Mouse (Mus musculus): ENCODE measurements around the gene Cdc42ep1. TPM values are rescaled to one million over a fixed set of nuclear protein-coding genes. Genes with fewer than 3 reads are reported as not detected.

Cdc42ep1 gene
- 44.5 and 45.1 TPM in 2 replicates for total RNA-seq (2021)
- long read RNA-seq, experiment 1, transcript Cdc42ep1-201 (3 exons, 2,560 nt) = major isoform, 17 of 28 reads
- long read RNA-seq, experiment 1, partial matches to known transcripts = 10 of 28 reads
- long read RNA-seq, experiment 1, other reads (novel, unspliced or antisense) = 1 of 28 reads
- long read RNA-seq, experiment 2, transcript Cdc42ep1-201 (3 exons, 2,560 nt) = major isoform, 14 of 26 reads
- long read RNA-seq, experiment 2, partial matches to known transcripts = 12 of 26 reads
- long read RNA-seq, experiment 2, other reads (novel, unspliced or antisense) = 0 of 26 reads

DNA sequence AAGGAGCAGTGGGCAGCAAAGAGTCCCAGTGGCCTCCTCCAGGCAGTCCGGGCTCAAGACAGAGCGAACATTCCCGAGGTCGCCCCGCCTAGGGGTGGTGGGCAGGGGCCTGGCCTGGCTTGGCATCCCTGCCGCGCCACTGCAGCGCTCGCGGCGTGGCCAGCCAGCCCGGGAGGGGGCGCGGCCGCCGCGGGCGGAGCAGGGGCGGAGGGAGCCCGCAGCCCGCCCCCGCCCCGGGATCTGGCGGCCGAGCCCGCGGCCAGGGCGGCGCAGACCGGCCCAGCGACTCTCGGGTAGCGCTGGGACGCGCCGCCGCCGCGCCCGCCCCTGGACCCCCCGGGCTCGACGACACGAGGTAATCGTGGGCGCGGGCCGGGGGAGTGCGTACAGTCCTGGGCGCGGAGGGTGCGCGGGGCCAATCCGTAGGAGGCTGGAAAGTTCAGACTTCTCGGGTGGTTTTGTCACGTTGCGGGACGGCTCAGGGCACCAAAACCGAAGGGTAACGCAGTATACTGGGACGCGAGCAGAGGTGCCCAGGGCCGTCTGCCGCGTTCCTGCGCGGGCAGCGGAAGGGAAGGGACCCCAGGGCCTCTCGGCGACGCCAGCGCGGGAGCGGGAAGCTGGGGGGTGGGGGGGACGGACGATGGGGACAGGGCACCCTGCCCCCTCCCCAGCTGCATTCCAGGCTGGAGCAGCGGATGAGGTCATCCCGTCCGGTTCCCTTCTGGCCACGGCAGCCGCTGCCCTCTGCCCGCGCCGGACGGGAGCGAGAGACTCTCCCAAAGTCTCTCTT is at the start of gene Cdc42ep1:
Cdc42ep1 (plus strand) TSS at position 254 of the 793 bp plus-strand sequence.
- DNase-seq = peak; percentile 87

DNA sequence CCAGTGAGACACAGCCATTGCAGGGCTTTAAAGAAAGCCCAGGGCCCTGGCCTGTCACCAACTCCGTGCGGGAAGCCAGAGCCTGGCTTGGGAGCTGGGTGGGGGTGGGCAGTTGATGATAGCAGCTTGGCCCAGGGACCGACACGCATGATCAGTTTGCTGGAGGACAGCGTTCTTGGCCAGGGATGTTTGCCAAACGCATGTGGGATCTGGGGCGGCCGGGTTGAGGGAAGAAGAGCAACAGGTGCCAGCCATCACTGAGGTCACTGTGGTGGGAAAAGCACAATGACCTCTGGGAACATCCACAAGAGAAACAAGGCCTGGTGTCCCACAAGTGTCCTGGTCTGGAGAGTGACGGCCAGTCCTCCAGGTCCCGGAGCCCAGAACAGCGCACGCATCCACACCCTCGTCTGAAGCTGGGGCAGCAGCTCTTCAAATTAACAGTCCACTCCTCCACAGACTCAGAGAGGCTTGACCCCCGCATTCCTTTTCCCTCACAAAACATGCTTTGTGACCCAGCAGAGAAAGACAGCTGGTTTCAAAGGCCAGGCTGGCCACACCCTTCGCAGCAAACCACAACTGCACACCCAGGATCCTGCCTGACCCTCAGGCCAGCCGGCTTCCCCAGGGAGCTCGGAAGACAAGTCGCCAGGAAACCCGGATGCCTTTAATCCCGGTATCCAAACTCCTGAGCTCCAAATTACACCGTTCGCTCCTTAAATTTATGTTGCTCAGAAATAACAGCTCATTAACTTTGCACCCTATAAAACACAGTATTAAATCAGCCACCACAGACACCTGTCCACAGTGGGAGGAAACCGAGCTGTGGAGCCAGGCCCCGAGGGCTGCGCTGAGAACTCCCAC is 46.0 kb upstream of the Cdc42ep1 start:
- no peak for DNase-seq

DNA sequence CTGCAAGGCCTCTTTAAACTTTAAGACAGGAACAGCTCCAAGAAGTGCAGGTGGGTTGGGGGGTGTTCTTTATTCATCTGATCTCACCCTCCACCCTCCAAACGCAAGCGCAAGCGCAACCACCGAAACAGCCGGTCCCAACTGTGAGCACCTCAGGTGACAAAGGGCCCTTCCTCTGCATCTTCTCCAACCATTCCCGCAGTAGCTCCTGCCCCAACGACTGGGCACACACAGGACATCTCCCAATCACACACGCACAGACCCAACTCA is 45.4 kb upstream of the Cdc42ep1 start:
- no peak for DNase-seq

DNA sequence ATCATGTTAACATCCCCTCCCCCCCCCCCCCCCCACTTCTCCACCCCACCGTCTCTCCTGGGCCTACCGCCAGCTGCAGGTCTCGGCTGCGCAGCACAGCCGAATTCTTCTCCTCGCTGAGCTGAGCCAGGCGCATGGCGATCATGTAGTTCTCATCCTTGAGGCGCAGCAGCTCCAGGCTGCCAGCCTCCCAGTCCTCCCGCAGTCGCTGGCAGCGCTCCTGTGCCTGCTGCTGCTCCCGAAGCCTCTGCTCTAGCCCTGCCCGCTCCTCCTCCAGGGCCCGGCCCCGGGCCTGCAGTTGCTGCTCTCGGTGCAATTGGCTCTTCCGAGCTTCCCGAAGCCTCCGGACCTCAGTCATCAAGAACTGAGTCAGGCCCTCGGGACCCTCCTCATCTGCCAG is 43.4 kb upstream of the Cdc42ep1 start:
- DNase-seq = no peak

DNA sequence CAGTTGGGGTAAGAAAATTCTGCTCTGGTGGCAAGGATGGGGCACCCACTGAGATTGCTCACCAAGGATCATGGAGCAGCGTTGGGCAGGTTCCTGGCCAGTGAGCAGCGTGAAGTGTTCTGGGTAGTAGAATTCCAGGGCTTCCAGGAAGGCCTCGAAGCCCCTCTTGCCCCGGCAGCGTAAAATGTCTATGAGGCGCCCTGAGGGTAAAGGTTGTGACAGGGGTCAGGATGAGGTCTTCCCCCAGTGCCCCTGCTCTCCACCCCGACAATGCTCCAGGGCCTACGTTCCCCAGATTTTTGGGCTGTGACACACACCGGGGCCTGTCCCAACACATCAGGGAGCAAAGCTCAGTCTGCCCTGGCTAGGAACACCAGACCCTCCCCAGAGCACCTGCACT is 40.9 kb upstream of the Cdc42ep1 start:
- no peak for DNase-seq

DNA sequence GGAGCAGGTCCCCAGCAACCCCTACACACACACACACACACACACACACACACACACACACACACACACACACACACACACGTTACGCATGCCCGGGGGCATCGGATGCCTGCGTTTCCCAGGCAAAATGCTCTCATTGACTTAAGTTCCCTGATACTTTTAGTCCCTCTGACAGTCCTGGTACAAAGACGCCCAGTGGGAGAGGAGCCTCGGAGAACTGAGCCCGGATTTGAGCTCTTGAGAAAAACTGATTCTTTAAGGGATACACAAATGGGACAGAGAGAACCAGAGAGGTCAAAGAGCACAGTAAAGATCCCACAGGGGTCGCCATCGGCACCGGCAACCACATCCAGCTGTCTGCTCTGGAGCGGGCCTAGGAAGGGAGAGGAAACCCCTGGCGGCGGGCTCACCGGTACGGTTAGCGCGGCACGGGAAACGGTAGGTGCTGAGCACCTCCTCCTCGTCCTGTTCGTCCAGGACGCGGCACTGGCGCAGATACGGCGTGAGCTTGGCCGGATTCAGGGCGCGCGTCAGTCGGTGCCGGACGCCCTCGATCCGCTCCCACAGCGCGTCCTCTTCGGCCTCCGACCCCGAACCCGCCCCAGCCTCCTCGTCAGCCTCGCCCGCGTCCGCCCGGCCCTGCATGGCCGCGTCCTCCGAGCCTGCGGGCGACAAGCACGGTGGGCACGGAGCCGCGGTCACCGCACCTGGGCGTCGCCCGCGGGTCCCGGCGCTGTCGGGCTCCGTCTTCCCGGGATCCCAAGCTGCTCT is 40.3 kb upstream of the Cdc42ep1 start:
- DNase-seq = peak; percentile 59

DNA sequence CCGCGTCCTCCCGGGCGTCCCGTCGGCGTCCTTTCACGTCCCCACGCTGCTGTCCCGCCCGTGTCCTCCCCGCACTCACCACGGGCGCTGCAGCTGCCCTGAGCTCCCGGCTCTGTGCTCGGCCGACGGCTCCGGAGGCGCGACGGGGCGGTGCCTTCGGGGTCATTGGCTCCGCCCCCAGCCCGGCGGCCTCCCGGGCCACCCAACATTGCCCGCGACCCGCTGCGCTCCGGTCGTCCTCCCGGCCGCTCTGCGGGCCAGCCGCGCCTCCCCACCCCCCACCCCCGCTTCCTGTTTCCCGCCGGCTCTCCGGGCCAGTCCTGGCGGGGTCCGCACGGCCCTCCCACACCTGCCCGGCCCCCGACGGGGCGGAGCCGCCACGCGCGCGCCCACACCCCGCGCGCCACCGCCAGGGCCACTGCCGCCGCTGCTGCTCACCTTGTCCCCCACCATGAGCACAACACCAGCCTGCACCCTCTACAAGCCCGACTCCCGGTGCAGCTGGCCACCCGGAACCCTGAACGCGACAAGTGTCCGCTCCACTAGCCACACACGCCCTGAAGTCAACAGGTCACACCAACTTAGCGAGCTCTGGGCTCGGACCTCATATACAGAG is 39.5 kb upstream of the Cdc42ep1 start, which contains the start of gene Card10:
Card10 (minus strand) TSS at position 267 of the 616 bp plus-strand sequence.
- DNase-seq = peak; percentile 70

DNA sequence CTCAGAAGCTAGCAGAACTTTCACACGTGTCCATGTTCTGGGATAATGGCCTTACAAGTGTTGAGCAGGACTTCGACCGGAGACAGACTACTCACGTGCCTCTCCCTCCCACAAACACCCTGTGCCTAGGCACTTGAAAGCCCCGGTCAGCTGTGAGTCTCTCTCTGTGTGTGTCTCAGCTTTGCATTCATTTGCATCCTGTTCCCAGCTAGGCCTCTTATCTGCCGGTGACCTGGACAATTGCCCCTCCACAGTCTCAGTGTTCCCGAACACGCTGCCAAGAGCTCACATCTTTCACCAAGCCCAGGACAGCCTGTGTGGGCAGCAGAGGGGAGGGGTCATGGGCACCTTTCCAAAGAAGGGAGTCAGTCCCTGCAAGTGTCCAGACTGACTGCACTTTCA is 38.9 kb upstream of the Cdc42ep1 start:
- peak; percentile 68 for DNase-seq

DNA sequence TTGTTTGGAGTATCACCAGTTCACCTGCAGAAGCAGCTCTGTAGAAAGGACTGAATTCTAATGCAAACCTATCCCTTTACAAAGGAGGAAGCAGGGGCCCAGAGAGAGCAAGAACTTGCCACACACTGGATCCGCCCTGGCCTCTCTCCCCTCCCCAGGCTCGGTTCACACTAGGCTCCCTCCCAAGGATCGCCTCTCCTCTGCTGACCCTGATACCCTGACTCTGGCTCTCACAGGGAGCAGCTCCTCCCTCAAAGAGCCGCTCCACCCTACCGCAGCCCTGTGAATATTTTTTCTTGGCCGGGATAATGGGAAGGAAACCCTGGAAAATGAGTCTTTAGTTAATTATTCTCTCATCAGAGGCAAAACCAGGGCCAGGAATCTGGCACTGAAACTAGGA is 38.1 kb upstream of the Cdc42ep1 start:
- no peak for DNase-seq

DNA sequence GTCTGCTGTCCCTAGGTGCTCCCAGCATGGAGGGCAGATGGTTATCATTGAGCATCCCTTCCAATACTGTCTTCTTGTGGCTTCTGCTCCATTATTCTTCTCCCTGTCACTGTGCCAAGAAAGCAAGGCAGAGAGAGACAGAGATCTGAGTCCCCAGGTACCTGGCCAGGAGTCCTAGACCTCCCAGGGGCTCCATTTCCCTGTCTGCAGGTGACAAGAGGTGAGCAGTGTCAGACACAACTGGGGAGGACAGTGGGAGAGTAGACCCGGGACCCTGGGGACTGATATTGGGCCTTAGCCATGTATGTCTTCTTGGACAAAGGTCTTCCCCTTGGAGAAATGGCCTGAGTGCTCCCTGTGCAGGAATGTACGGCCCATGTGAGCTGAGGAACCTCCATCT is 37.1 kb upstream of the Cdc42ep1 start:
- DNase-seq = no peak

DNA sequence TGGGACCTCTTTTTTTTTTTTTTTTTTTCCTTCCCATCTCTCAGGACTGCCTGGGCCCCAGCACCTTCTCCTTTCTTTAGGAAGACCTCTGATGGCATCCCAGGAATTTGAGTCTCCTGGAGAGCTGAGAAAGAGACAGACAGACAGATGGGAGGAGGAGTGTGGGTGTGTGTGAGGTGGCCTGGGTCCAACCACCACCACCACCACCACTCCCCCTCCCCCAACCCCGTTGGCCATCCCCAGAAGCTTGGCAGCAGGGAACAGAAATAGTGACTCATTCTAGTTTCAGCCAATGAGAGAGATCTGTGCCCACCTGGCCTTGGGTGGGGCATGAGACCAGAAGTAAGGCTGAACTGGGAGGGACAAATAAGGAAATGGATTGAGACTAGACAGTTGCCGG is 35.8 kb upstream of the Cdc42ep1 start:
- peak; percentile 26 for DNase-seq

DNA sequence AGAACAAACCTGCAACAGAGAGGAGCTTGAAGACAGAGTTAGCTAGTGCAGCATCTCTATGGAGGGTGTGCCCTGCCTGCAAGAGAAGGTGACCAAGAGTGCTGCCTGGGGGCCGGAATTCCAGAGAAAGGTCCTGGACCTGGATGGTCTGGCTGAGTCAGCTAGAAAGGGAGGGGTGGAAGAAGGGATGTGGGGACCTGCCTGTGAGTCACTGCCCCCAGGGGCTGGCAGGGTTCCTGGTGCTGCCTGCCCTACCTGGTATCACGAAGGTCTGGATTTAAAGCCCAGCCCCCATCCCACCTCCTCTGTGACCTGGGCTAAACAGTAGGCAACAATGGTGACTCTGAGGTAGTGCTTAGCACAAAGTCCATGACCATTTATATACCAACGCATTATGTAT is 35.3 kb upstream of the Cdc42ep1 start:
- peak; percentile 61 for DNase-seq

DNA sequence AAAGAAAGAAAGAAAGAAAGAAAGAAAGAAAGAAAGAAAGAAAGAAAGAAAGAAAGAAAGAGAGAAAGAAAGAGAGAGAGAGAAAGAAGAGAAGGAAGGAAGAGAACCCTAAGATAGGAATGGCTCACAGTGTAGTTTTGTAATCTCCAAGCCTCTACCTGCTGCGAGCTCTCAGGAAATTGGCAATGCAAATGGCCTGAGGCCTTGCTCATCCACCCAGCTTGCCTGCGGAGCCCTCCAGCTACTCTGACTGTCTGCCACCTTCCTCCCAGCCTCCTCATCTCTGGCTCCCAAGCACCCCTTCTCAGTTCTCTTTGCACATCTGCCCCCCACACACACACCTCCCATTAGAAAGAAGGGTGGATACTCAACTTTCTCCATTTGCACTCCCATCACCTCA is 33.4 kb upstream of the Cdc42ep1 start:
- DNase-seq = no peak

DNA sequence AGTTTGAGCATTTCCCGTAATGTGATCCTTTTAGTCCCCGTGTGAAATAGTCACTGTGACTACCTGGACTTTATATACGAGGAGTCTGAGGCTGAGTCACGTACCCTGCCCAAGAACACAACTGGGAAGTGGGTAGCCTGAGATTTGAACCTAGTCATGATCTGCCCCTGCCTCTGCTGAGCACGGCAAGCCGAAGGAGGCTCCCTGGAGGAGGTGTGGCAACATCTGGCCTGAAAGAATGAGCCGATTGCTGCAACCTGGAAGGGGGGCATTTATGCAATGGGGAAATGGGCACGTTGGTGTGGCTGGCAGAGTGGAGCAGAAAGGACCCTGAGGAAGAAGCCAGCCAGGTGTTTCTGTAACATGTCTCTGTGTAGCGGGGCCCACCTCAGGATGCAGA is 32.7 kb upstream of the Cdc42ep1 start:
- peak; percentile 24 for DNase-seq

DNA sequence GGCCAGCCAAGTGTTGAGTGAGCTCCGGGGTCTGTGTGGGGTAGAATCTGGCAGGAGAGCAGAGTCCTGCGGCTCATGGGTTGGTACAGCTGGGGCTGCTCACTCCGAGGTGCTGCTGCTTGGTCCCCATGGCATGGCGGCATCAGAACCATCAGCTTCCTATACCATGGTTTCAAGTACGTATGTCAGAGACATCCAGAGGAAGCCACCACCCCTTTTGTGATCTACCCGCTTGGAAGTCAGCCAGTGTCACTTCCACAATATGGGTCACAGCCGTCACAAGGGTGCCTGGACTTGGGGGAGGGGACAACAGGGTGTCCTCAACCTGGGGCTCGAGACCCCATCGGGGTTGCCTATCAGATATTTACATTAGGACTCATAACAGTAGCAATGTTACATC is 32.3 kb upstream of the Cdc42ep1 start:
- peak; percentile 19 for DNase-seq

DNA sequence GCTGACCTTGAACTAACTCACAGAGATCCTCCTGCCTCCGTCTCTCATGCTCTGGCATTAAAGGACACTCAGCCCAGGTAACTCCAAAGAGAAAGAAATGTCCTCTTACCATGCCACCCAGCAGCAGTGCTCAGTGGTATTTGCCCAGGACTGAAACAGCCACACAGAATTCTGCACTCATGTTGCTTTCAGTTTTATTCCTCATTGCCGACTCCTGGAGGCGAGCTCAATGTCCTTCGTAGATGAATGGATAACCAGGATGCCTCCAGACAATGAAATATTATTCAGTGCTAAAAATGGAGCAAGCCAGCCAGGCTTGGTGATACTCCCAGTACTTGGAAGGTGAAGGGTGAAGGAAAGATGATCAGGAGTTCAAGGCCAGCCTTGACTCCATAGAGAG is 28.8 kb upstream of the Cdc42ep1 start:
- DNase-seq = no peak

DNA sequence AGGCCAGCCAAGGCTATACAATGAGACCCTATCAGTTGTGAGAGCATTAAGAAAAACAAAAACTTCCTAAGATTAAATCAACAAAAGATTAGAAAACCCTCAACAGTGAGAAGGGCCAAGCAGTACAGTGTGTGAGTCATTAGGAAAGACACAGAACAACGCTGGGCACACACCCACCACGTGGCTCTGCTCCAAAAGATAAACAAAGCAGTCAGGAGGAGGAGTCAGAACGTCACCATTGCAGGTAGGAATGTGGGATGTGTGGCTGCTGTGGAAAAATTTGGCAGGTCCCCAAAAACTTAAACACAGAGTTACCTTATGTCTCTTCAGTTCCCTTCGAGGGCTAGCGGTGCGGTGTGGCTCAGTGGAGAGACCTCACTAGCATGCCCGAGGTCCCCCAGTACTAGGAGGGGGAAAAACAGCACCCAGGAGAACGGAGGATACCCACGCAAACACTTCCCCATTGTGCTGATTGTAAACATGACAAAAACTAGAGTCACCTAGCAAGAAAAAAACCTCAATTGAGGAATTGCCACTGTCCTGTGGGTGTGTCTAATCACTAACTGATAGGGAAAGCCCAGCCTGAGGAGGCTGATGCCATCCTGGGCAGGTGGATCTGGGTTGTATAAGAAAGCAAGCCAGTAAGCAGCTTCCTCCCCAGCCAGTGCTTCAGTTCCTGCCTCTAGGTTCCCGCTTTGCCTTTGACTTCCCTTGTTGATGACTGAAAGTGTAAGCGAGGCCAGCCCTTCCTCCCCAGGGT is 26.9 kb upstream of the Cdc42ep1 start:
- no peak for DNase-seq

DNA sequence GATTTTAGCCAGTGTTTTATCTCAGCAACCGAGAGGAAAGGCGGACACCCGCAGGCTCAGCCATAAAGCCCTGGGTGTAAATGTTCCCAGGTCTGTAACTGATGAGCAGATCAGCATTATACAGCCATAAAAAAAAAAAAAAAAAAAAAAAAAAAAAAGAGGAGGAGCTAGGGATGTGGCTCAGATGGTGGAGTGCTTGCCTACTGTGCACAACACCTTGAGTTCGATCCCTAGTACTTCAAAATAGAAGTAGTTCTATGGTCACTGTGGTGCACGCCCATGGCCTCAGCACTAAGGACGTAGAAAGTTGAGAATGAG is 26.4 kb upstream of the Cdc42ep1 start:
- DNase-seq = no peak

DNA sequence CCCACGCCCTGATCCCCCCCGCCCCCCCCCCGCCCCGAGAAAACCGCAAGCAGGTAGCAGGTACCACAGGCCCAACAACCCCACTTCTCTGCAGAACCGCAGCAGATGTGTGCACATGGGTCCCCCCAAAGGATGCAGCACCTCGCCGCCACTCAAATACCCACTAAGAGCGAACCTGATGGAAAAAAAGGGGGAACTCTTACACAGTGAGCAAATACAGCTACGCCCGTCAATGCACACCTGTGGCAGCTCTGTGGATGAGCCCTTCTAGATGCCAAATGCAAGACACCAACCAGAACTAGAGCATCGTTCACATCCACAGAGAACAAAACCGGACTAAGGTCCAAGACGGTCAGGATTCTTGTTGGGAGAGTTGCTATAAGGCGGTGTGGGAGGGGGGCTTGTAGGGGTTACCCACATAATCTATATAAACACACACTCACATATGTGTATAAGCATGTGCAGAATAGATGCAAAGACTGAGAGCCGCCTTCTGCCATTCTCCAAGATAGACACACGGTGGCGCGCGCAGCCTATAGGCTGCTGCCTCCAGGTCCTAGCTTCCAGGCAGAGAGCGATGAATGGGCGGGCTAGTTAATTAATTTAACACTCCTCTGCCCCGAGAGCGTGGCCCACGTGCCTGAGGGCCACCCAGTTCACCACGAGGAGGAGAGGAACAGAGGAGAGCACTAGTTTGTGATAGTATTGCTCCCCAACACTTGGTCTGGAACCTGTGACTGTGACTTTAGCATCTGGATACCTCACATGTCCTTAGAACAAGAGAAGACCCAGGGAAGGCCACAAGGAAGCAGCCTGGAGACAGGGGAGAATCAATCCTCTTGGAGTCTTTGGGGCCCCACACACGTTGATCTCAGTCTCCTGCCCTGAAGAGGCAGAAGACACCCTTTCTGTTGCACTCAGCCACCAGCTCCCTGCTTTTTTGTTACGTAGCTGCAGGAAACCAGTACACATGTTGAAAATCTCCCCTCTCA is 15.9 kb upstream of the Cdc42ep1 start:
- peak; percentile 84 for DNase-seq

DNA sequence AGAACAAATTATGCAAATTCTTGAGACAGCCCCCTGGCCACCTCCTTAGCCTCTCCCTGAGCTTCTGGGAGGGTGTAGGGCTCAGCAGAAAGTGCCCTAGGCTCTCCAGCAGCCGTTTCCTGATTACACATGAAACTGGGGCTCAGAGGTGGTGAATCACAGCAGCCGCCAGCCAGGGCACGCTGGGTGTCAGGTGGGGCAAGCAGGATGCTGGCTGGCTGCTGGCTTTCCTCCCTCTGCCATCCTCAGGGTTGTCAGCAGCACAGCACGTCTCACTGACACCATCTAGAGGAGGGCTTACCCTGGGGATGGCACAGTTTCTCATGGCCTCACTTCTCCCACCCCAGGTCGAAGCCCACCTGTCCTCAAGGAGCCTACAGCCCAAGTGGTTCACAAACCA is 14.1 kb upstream of the Cdc42ep1 start:
- no peak for DNase-seq

Measured in adrenal gland, postnatal 14 days (tissue).